Mouse (Mus musculus): ENCODE results near the gene Trdn.

DNA sequence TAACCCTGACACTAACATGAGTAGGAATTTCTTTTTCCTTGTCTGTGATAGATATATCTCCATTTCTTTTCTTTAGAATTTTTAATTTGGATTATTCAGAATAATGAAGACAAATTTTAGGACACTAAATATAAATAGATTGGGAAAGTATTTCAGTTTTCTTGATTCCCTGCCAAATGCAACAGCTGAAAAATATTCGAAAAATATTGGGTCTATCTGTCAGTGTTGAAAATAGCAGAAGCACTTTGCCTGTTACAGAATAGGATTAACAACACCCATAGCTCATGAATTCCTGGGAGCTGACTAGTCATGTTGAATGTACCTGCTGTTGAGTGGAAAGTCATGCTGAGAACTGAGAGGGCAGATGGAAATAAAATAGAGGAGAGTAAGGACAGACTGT lies 64.6 kb downstream of the Trdn start:
- TF ChIP-seq CTCF (IDR thresholded peaks at IDR 0.05; ENCODE audit: low read depth, low read length), result no peak
- TF ChIP-seq GATA1 (IDR thresholded peaks at IDR 0.05; ENCODE audit: borderline replicate concordance, low read length), result no peak
- TF ChIP-seq TAL1 (conservative IDR thresholded peaks at IDR 0.05; ENCODE audit: low read depth, low read length), result no peak
- TF ChIP-seq GATA2 (IDR thresholded peaks at IDR 0.05; ENCODE audit: borderline replicate concordance, low read depth, low read length), result no peak
- no peak for TF ChIP-seq POLR2AphosphoS5 (IDR thresholded peaks at IDR 0.05; ENCODE audit: insufficient replicate concordance, low read depth, low read length)

Data from G1E (cell line).